Mouse (Mus musculus): ENCODE measurements around the gene Dtd2.
A peak's percentile ranks its signal among the peaks of the same experiment; 100 is the strongest.

DNA sequence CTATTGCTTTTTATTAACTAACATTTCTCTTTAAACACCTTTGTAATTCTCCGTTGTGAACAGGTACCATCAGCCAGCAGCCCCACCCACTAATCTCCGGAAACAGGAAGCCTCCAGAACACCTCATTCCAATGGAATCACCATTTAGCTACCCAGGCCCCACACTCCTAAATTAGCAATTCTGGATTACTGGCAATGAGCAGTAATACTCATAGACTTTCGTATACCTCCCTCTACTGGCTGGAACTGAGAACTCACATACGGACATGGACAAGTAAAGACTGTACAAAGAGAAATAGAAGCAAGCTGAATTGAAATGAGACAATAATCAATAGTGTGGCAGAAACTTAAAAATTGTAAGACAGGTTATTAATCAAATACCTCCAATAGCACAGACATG lies 4.8 kb downstream of the Dtd2 start:
- TF ChIP-seq CTCF (IDR thresholded peaks at IDR 0.05; ENCODE audit: low read depth) = peak; percentile 90
- no peak for TF ChIP-seq EP300 (optimal IDR thresholded peaks at IDR 0.05)
